Mouse (Mus musculus): ENCODE results near the gene Rnf207.

- TF ChIP-seq POLR2A (IDR thresholded peaks at IDR 0.05; ENCODE audit: low read depth, low read length) (no peak), CTCF (IDR thresholded peaks at IDR 0.05; ENCODE audit: borderline replicate concordance, insufficient read depth, low read length) (no peak)
These were observed 25.9 kb upstream of the Rnf207 start for GRCm38 (mm10) chr4:152344651-152345050.
